Mouse (Mus musculus): ENCODE data around the gene Rab3ip.

GRCm38 (mm10) chr10:116984836-116985235 is 34.3 kb upstream of the Rab3ip start:
- TF ChIP-seq E2F4 (IDR thresholded peaks at IDR 0.05; ENCODE audit: insufficient read depth) (no peak), USF1 (IDR thresholded peaks at IDR 0.05; ENCODE audit: low read depth) (no peak)
